Mouse (Mus musculus) heart, postnatal 25 days (tissue): ENCODE results near the gene Fanci. TPM values are rescaled to one million over a fixed set of nuclear protein-coding genes. Genes with fewer than 3 reads are reported as not detected.
A peak's percentile ranks its signal among the peaks of the same experiment; 100 is the strongest.

Source experiments
- DNase-seq: peaks from one replicate; pipeline ENCODE4 v3.0.0; 2022; ENCODE audit warnings: low spot score
- intact Hi-C: fragments of 180-260 bp; cut with DNase I; formaldehyde crosslinking; loops from one replicate; pipeline ENCODE4 v1.15.1; 2025
- total RNA-seq, 2 experiments: library from RNA; stranded (reverse); gene quantifications; 2 replicates each; pipeline ENCODE4 v1.2.3; 2021

Gene Fanci
- total RNA-seq: under 1 TPM; 0.13 to 0.25 TPM

DNA sequence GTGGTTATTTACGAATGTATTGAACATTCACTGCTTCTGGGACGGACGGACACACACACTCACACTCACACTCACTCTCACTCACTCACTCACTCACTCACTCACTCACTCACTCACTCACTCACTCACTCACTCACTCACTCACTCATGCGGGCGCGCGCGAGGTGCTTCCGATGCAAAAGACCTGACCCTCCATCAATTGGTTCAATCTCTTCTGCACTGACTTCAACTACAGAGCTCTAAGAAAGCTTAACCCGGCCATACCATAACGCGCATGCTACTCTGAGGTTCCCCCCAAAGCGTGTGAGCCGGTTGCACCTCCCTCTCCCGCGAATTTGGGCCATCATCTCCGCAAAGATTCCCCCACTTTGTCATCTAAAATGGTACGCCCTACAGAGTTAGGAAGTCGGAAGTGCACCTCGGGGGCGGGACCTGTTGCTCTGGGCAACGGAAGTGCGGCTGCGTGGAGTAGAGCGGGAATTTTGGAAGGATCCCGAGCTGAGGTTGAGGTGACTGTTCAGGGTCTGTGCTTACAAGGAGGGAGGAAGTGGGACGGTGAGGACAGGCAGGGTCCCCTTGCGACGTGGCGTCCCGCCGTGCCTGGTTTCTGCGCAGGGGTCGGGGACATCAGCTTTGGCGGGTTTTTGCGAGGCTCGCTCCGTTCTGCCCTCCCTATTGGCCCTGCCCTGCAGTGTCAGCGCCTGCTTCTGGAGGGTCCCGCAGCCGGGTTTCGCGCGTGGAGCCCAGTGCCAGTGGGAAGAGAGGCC lies at the start of gene Fanci:
Gene Fanci, plus strand, starts transcription at position 47 of the 767 bp plus-strand sequence.
- peak; percentile 79 for DNase-seq
- intact Hi-C loops: loop anchor here (5.0 kb wide), 1 partner anchor 75 kb away; the partner anchor contains the start of gene Polg

DNA sequence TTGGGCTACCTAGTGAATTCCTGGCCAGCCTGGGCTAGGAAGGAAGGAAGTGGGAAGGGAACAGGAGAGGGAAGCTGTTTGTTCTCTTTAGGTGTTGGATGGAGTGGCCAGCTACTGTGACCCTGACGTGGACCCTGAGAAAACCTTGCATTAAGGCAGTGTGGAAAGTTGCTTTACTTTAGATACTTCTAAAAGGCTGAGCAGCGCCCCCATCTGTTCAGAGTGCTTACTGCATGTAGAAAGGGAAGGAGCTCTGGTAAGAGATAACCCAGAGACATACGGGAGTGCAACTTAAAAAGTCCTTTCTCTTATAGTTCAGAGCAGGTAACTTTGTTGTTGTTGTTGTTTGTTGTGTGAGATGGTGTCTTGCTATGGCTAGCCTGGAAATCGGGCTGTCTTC lies 45.8 kb upstream of the Fanci start:
- intact Hi-C loops: loop anchor here (5.0 kb wide), 1 partner anchor 424 kb away; no protein-coding TSS in a partner anchor
- DNase-seq: no peak

DNA sequence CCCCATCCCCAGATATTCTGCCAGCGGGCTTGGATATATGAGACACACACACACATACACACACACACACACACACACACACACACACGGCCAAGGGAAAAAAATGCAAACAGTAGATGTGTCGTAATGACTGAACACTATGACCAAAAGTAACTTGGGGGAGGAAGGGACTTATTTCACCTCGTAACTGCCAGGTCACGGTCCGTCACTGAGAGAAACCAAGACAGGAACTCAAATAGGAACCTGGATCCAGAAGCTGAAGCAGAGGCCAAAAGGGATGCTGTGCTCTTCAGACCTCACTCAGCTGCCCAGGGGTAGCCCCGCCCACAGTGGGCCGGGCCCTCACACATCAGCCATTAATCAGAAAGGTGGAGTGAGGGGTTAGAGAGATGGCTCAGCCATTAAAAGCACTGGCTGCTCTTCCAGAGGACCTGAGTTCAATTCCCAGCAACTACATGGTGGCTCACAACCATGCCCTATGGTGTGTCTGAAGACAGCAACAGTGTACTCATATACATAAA lies 45.1 kb upstream of the Fanci start:
- no peak for DNase-seq
- intact Hi-C loops: loop anchor here (5.0 kb wide), 1 partner anchor 424 kb away; no protein-coding TSS in a partner anchor

DNA sequence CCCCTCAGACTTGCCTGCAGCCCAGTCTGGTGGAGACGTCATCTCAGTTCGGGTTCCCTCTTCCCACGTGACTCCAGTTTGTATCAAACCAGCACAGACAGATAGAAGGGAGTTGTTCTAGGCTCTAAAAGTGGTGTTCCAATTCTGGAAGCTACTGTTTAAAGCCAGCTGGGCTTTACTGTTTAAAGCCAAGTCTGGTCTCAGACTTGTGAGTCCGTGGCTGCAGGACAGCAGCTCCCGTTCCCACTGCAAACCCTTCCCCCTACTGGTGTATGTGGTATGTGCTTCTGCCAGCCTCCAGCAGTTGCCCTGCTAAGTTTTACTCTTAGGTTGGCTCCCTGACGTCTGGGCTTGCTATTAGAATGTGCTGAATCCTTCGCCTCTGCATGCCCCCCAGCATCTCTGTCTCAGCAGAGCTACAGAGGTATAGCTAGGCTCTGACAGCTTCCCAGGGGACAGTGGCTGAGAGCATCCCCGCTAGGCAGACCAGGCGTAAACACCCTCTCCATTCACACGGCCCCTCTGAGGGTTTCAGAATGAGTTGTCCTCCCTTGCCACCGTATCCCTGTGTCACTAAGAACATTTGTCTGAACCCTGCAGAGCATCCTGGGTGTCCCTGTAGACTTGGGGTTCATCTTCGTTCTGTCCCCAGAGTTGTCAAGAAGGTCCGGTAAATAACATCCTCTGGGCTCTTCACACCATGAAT lies 44.5 kb upstream of the Fanci start:
- no peak for DNase-seq
- intact Hi-C loops: loop anchor here (5.0 kb wide), 1 partner anchor 425 kb away; no protein-coding TSS in a partner anchor

DNA sequence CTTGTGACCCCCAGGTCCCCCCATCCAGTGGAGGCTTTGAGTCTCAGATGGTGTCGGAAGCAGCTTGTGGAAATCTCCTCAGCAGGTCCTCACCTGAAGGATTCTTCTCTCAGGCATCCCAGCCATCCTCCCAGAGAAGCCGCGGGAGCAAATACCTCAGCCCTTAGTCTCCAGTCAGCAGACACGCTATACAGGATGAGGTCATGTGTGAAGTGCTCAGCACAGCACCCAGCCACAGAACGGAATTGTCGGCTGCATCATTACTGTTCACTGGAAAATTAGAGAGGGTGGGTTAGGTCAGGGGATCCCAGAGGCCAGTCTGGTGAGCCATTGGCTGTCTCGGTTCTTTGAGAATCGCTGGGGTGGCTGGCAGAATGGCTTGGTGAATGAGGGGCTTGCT lies 42.9 kb upstream of the Fanci start:
- no peak for DNase-seq
- intact Hi-C loops: loop anchor here (1.0 to 5.0 kb wide), 2 partner anchors 103 to 427 kb away; no protein-coding TSS in a partner anchor

DNA sequence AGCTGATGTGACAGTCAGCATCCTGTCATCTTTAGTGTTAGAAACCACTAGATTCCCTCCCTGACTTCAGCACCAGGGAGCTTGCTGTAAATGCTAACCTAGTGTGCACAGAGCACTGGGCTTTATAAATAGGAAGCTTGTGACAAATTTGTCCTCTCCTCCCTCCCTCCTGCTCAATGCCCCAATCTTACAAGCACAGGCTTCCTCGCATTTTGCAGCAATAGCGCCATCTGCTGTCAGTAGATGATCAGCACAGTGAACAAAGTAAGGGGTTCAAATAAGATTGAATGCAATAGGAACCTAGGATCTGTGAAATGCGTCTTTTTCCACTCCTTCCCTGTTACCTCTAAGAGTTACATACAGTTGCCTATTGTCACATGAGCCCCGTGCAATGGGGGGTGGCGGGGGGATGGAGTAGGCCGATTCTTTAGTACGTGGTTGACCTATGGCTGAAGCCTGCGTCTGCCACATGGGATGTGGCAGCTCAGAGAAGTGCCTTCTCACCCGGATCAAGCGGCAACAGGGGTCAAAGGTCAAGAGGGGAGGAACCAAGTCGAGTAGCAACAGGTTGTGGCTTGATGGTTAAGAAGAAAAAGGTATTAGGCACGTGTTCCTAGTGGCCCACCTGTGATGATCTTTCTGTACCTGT lies 41.9 kb upstream of the Fanci start:
- intact Hi-C loops: loop anchor here (1.0 to 5.0 kb wide), 3 partner anchors 104 to 428 kb away; no protein-coding TSS in a partner anchor
- peak; percentile 14 for DNase-seq

DNA sequence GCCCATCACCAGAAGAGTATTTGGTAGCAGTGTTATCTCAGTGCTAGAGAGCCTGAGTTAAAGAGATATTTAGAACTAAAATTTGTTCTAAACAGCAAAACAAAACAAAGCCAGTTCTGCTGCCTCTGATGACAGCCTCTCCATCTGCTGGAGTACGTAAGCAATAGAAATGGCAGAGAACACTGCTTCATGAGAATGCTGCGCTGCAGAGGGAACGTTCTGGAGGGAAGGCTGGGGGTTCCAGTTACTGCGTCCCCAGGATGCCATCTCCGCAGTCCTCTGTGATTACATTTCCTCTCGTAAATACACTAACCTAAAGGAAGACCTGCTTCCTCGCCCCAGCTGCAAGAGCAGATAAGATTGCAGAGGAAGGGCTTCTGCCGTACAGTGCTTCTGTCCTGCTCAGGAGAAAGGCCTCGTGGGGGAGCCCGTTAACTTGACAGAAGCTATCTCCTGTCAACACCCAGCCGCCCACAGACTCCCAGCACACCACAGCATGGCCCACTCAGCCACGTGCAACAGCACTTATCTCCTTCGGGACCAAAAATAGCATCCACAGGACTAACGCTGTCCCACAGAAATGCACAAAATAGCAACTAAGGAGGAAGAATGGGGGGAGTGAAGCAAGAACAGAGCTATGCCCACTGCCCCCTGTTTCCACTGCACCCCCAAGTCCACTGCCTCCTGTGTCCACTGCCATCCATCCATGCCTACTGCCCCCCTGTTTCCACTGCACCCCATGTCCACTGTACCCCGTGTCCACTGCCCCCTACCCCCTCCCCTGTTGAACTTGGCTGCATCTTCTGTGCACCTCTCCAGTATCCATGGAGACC lies 33.2 kb upstream of the Fanci start:
- intact Hi-C loops: no loop called here
- peak; percentile 22 for DNase-seq

DNA sequence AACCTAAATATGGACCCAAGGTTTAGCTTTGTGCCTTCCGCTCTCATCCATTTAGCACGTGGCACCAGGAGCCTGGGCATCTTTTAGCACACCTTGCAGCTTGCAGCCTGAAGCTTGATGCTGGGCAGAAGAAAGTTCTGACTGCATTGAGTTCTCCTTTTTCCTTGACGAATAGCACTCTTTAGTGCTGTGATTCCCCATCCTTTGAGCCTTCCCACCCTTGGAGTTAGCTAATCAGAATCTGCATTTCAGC lies 32.6 kb upstream of the Fanci start:
- intact Hi-C loops: no loop called here
- DNase-seq: no peak

DNA sequence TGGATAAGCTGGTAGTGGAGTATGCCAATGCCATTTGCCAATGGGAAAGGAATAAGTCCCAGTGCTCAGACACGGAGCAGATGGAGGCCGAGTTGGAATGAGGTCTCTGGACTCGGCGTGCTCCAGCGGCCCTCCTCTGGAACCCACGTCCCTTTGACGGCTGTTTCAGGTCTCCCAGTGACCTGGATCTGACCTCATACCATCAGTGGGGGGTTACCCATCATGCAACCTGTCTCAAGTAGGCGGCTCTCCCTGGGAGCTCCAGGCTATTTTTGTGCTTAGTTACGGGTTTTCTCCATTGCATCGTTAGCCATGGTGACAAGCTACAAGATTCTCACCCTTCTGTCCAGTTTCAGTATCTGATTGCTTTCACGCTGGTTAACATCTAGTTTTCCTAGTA lies 31.7 kb upstream of the Fanci start:
- no peak for DNase-seq
- intact Hi-C loops: no loop called here

DNA sequence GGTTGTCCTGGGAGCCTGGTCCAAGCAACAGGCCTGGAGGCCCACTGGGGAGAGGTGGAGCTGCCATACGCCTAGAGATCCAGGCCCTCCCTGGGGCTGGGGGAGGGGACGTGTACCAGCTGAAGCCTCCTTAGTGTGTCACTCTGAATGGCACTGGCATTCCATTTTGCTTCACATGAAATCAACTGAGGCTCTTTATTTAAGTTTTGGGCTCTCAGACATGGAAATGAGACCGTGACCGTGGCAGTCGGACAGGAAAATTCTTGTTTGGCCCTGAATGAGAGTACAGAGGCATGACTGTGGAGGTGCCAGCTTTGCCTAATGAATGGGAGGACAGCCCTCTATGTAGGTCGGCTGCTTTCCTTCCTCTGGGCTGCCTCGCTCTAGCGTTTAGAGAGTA lies 29.5 kb upstream of the Fanci start:
- intact Hi-C loops: no loop called here

DNA sequence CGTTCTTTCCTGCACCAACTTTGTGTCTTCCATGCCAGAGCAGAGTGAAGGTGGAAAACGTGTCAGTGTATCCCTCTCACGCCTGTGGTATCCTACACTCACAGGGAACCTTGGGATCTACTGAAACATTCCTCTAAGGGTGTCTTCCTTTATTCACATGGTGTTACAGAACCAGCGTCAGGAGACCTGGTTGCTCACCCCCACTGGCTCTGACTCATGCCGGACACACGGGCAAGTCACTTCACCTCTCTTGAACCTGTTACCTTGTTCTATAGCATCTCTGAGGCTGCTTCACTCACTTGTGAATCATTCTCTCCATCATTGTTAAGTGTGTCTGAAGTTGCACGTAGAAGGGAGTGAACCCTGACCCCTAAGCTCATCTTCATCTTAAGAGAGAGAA lies 28.9 kb upstream of the Fanci start:
- no peak for DNase-seq
- intact Hi-C loops: no loop called here

More for the DNA sequence above, 29.5 kb upstream of the Fanci start:
- no peak for DNase-seq

DNA sequence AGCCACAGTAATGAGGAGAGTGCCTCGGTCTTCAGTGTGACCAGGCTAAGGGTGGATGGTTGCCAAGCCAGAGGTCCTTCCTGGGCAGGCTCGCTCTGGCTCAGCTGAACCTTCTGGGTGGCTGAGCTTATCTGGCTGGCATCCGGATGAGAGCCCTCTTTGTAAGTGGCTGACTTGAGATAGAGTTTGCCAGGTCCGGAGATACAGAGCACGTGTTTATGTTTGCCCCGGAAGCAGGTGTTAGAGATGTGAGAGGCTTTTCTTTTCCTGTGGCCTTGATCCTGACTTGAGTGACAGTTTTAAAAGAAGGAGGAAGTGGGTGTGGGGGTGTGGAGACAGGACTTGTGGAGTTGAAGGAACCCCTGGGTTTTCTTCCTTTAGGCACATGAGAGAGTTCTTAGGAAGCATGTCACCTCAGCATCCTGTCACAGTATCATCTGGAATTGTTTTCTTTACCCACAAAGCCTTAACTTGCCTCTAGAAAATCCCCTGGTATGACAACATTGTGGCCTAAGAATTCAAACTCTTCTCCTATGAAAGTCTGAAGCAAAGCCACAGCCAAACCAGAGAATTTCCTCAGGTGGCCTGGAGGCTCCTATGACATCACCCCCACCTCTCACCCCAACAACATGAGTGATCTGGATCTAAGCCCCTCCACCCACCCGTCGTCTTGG lies 28.2 kb upstream of the Fanci start:
- peak; percentile 10 for DNase-seq
- intact Hi-C loops: no loop called here

DNA sequence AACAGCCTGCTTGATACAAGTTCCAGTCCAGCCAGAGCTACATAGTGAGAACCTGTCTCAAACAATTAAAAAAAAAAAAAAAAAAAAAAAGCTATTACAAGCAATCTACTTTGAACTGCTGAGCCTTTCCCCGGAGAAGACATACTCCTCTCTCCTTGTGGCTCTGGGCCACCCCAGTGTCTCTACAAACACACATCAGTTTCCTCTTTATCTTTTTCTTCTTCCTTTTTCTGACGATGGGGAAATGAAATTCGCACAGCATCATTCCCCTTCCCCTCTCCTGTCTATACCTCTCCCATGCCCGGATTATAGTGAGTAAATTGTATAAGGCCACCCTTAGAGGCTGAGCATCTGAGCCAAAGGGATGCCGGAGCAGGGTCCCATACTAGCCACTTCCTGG lies 23.1 kb upstream of the Fanci start:
- intact Hi-C loops: no loop called here
- no peak for DNase-seq

DNA sequence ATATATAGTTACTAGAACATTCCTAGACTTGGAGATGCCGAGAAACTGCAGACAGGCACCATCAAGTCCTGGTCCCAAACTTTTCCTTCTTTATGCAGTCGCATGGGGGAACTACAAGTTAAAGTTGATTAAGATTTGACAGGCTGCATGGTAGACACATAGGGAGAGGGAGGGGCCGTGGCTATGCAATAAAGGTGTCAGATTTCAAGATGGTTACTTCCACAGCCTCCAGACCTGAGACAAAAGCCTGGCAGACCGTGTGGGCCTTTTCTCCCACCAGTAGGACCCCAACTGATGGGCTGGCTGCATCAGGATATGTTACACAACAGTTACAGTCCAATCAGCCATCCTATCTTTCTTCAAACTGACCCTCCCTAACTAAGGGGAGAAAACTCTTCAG lies 22.3 kb upstream of the Fanci start:
- intact Hi-C loops: no loop called here
- no peak for DNase-seq

DNA sequence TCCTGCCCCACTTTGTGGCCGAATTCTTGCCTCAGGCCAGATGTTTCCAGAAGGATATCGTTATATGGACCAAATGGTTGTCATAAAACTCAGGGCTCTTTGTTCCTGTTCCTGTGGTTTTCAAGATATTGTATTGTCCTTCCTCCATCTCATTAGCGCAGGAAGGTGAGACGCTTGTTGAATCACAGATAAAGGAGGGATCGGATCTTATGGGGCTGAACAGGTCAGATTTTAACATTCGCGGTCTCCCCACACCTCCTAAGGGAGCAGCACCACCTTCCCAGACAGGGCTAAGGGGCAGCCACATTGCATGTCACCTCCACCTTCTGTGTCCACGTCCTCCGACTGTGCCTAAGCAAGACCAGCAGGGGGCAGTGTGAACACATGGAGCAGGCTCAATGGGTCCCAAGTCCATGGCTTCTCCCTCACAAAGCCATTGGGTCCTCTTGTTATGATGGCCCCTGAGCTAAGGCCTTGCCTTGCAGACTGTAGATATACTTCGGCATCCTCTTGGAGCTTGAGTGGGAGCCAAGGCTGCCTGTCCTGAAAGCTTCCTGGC lies 20.3 kb upstream of the Fanci start:
- intact Hi-C loops: loop anchor here (5.0 kb wide), 2 partner anchors 101 to 226 kb away; no protein-coding TSS in a partner anchor

DNA sequence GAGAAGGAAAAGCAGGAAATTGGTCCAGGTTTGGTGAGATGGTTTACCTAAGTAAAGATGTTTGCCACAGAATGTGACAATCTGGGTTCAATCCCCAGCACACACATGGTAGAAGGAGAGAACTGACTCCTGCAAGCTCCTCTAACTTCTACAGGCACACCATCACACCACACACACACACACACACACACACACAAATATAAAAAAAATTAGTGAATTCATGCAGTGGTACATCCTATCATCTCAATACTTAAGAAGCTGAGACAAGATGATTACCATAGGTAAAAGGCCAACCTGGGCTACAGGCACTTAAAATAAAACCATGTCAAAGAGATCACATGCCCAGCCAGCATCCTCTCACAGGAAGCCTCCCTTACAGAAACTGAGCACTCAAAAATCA lies 17.7 kb upstream of the Fanci start:
- DNase-seq: no peak
- intact Hi-C loops: loop anchor here (5.0 kb wide), 2 partner anchors 98 to 223 kb away; no protein-coding TSS in a partner anchor

More for the DNA sequence above, 20.3 kb upstream of the Fanci start:
- no peak for DNase-seq

DNA sequence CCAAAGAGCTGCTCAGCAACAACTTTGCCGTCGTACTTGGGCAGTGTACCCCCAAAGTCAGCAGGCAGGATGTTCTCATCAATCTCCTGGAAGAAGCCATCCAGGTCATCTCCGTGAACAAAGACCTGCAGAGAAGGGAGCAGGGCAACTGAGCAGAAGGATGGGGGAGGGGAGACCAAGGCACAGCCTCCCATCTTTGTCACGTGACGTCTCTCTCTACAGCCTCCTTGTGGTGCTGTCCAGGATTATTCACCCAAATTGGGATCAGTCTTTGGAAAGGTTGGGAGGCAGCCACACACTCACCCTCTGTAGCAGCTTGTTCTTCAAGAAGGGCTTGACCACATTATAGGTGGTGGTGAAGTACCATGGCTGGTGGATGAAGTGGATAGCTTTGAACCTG lies 16.1 kb upstream of the Fanci start:
- DNase-seq: no peak
- intact Hi-C loops: no loop called here

DNA sequence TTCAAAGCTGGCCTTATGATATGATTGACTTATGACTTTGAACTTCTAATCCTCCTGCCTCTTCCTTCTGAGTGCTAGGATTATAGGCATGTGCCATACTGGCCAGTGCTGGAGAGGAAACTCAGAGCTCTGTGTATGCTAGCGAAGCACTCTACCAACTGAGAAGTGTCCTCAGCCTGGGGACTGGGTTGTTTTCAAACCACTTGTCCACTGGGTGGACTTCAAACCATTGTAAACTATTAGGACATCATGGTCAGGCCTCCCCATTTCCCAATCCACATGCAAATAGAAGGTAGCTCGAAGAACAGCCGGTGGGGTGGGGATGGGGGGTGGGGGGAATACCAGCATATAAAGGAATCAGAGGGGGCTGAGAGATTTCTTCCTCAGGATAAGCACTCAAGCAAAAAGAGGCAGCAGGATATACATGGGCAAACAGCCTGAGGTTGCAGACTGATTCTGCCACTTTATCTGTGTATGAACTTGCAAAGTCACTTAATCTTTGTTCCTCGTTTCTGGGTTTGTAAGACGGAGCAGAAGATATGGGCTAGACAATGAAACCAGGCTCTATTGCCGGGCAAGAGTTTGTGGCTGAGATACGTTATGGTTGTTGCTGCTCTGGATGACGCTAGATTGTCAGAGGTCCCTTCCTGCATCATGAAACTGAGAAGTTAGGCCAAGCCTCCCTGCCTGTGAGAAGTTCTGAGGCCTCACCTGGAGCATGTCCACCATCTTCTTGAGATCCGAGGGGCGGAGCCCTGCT lies 15.0 kb upstream of the Fanci start:
- DNase-seq: no peak
- intact Hi-C loops: no loop called here
